8 mouse cellular contexts compared by ENCODE assay signal in the genomic region with DNA sequence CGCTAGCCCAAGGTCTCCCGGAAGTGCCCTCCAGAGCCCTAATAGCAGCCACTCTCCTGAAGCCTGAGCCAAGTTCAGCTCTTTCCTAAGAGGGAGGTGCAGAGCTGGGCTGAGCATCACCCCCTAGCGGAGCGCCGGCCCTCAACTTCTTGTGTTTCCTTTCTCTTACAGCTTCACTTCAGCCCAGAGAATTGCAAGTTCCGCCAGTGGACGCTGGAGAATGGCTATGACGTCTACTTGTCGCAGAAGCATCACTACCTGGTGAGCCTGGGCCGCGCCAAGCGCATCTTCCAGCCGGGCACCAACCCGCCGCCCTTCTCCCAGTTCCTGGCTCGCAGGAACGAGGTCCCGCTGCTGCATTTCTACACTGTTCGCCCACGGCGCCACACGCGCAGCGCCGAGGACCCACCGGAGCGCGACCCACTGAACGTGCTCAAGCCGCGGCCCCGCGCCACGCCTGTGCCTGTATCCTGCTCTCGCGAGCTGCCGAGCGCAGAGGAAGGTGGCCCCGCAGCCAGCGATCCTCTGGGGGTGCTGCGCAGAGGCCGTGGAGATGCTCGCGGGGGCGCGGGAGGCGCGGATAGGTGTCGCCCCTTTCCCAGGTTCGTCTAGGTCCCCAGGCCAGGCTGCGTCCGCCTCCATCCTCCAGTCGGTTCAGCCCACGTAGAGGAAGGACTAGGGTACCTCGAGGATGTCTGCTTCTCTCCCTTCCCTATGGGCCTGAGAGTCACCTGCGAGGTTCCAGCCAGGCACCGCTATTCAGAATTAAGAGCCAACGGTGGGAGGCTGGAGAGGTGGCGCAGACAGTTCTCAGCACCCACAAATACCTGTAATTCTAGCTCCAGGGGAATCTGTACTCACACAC. TPM values are rescaled to one million over a fixed set of nuclear protein-coding genes. Genes with fewer than 3 reads are reported as not detected.
DNase-seq lines count a peak whose midpoint lies in the region; ATAC-seq lines count a peak whose summit lies in the region.

No protein-coding gene starts in this region.

- ATAC-seq in frontal cortex, adult (ENCODE audit: low TSS enrichment) = peak; percentile 97

- no peaks in the 10 kb centered on the region for H3K36me3 ChIP-seq in heart, embryonic 10.5 days
- H3K36me3 ChIP-seq in megakaryocyte, embryonic 14.5 days (replicated peaks; ENCODE audit: low read length) = no peaks in the 10 kb centered on the region

- H3K27ac ChIP-seq in heart, embryonic 10.5 days = peak overlapping the region; percentile 83

- DNase-seq in heart, embryonic 10.5 days (ENCODE audit: low spot score) = peak; percentile 89
- no peak for DNase-seq in heart, adult 11 months
- peak; percentile 82 for DNase-seq in cerebellum, adult 9-10 months
- peak; percentile 81 for DNase-seq in induced T-regulatory cell, adult 2 months (ENCODE audit: low read depth)
- peak; percentile 81 to 83 for DNase-seq in left cerebral cortex, postnatal 14 days (ENCODE audit: low spot score in 2 of 2)
- DNase-seq in right cerebral cortex, postnatal 14 days = peak; percentile 72

- H3K4me3 ChIP-seq in heart, embryonic 10.5 days = peak overlapping the region; percentile 79
- H3K4me3 ChIP-seq in megakaryocyte, embryonic 14.5 days (replicated peaks) = peak overlapping the region; percentile 93

- peaks cover 16% of the 10 kb centered on the region for H3K4me1 ChIP-seq in heart, embryonic 10.5 days
- peaks cover 20% of the 10 kb centered on the region for H3K4me1 ChIP-seq in megakaryocyte, embryonic 14.5 days

- intact Hi-C loops in left cerebral cortex, postnatal 14 days (cut with DNase I) = no loop called here

- H3K9me3 ChIP-seq in heart, embryonic 10.5 days = no peaks in the 10 kb centered on the region
- H3K9me3 ChIP-seq in megakaryocyte, embryonic 14.5 days = no peaks in the 10 kb centered on the region

- peaks cover 45% of the 10 kb centered on the region for H3K27me3 ChIP-seq in heart, embryonic 10.5 days (ENCODE audit: insufficient read depth, poor library complexity, severe bottlenecking)
- peaks cover 18% of the 10 kb centered on the region for H3K27me3 ChIP-seq in megakaryocyte, embryonic 14.5 days (replicated peaks)

- 1% methylated on average over 59 of the region's 59 CpGs for WGBS in heart, embryonic 10.5 days

RNA-seq across cellular contexts. Expression of gene Fgf23, which starts 7.4 kb away (rescaled TPM):
- 0.11 and 0.46 TPM in 2 replicates for polyA plus RNA-seq in heart, embryonic 10.5 days (2016; fragmentation: Nextera tagmentation; extraction: Ambion mirVana)
- under 1 TPM; 0.49 to 0.64 TPM for total RNA-seq in left cerebral cortex, postnatal 14 days (2021)
- polyA plus RNA-seq in megakaryocyte, embryonic 14.5 days (2012; ENCODE audit: insufficient read depth, low replicate concordance) = 0.19 TPM in 1 of 2 replicates, not detected in the other

RNA-seq across cellular contexts. Expression of gene Tigar, which starts 29.3 kb away (rescaled TPM):
- 9.0 and 12.6 TPM in 2 replicates for polyA plus RNA-seq in heart, embryonic 10.5 days (2016; fragmentation: Nextera tagmentation; extraction: Ambion mirVana)
- 10 to 100 TPM; 24.7 to 25.5 TPM for total RNA-seq in left cerebral cortex, postnatal 14 days (2021)
- polyA plus RNA-seq in megakaryocyte, embryonic 14.5 days (2012; ENCODE audit: insufficient read depth, low replicate concordance) = 0.50 TPM in 1 of 2 replicates, not detected in the other
